Mouse (Mus musculus) liver, embryonic 14.5 days (tissue): ENCODE results near the gene Jmjd1c. TPM values are rescaled to one million over a fixed set of nuclear protein-coding genes. Genes with fewer than 3 reads are reported as not detected.

Source experiments
- ATAC-seq: fragments of 200-750 bp; cut with Nextera tagmentation; 2 replicates; pipeline ENCODE4 v1.8.0; 2017; ENCODE audit warnings: moderate number of reproducible peaks, mild to moderate bottlenecking, moderate library complexity; ENCODE audit not compliant: insufficient read depth
- DNase-seq, 3 experiments: peaks; one replicate each; pipeline ENCODE4 v3.0.0-alpha.2; 2012 to 2013; ENCODE audit warnings: low read depth in 3 of 3, low spot score in 3 of 3
- H3K27ac ChIP-seq: fragments of 300-500 bp; sonication (generic); 2 replicates; pipeline ENCODE4 v1.5.1; 2014; ENCODE audit warnings: moderate library complexity, mild to moderate bottlenecking, control low read depth, inconsistent platforms
- H3K27me3 ChIP-seq: fragments of 300-500 bp; sonication (generic); 2 replicates; pipeline ENCODE4 v1.6.1; 2014; ENCODE audit warnings: mild to moderate bottlenecking, low read length, moderate library complexity; ENCODE audit not compliant: control insufficient read depth, insufficient read depth
- H3K36me3 ChIP-seq: fragments of 300-500 bp; sonication (generic); replicated peaks from 2 replicates; pipeline ENCODE4 v1.6.1; 2014; ENCODE audit warnings: low read depth; ENCODE audit not compliant: control insufficient read depth, insufficient read depth
- H3K4me1 ChIP-seq, 2 experiments: fragments of 200-500 bp in 1 of 2; fragments of 300-500 bp in 1 of 2; sonication (generic) in 1 of 2; replicated peaks; 2 replicates each; pipeline ENCODE4 v1.6.1; 2012 to 2014; ENCODE audit warnings: antibody characterized with exemption in 1 of 2, inconsistent platforms in 1 of 2, low read length in 1 of 2; ENCODE audit not compliant: control insufficient read depth in 2 of 2, insufficient read depth in 2 of 2
- H3K4me2 ChIP-seq: fragments of 300-500 bp; sonication (generic); 2 replicates; pipeline ENCODE4 v1.6.1; 2014; ENCODE audit warnings: low read depth, mild to moderate bottlenecking, control low read depth, moderate library complexity
- H3K4me3 ChIP-seq, 2 experiments: fragments of 200-500 bp in 1 of 2; fragments of 300-500 bp in 1 of 2; sonication (generic) in 1 of 2; 2 replicates each; pipeline ENCODE4 v1.5.1; 2012 to 2014; ENCODE audit warnings: low read depth in 2 of 2, low read length in 2 of 2, mild to moderate bottlenecking in 2 of 2, control low read depth in 1 of 2, inconsistent platforms in 1 of 2, moderate library complexity in 1 of 2; ENCODE audit not compliant: insufficient read depth in 1 of 2
- H3K9ac ChIP-seq: fragments of 300-500 bp; sonication (generic); replicated peaks from 2 replicates; pipeline ENCODE4 v1.6.1; 2014; ENCODE audit warnings: mild to moderate bottlenecking, control low read depth, moderate library complexity
- H3K9me3 ChIP-seq: fragments of 300-500 bp; sonication (generic); 2 replicates; pipeline ENCODE4 v1.6.1; 2016; ENCODE audit warnings: low read length, mixed read lengths; ENCODE audit not compliant: control insufficient read depth
- CTCF ChIP-seq: IDR thresholded peaks from 2 replicates; pipeline ENCODE4 v1.5.1; 2016; ENCODE audit warnings: antibody characterized with exemption, low read depth, control low read depth
- EP300 ChIP-seq: IDR thresholded peaks from 2 replicates; pipeline ENCODE4 v1.6.1; 2016; ENCODE audit warnings: antibody characterized with exemption, low read depth
- WGBS: fragments of 180-500 bp; shearing (Covaris S2); extraction: QIAGEN DNeasy Blood & Tissue Kit; methylation state at CpG from one replicate; pipeline ENCODE4 v1.1.7; 2014; ENCODE audit not compliant: insufficient replicate concordance; 5-methylcytosine and 5-hydroxymethylcytosine counted together
- polyA plus RNA-seq, 2 experiments: library from polyadenylated mRNA; depleted of rRNA in 1 of 2; stranded (reverse) in 1 of 2; unstranded in 1 of 2; fragments of >200 nt; fragmentation: Nextera tagmentation in 1 of 2; extraction: Ambion mirVana in 1 of 2; gene quantifications; 2 replicates each; pipeline versions ENCODE4 v1.2.1 to v1.2.3; 2012 to 2014

Jmjd1c gene
- polyA plus RNA-seq, 2 experiments = 6.5 to 8.7 TPM

GRCm38 (mm10) chr10:67120180-67120579 is 24.3 kb downstream of the Jmjd1c start:
- Histone ChIP-seq H3K27ac (no peak overlapping the region), H3K9me3 (no peaks in the 10 kb centered on the region), H3K36me3 (no peaks in the 10 kb centered on the region), H3K4me2 (no peak overlapping the region), H3K4me1 (peaks cover 0 to 6% of the 10 kb centered on the region in 2 experiments; a peak in 2 of 4 replicates), H3K9ac (no peak overlapping the region), H3K27me3 (peaks cover under 1% of the 10 kb centered on the region), H3K4me3 (no peak overlapping the region)
- DNase-seq = no peak
- no peak for ATAC-seq
- no peak for TF ChIP-seq EP300
- no peak for TF ChIP-seq CTCF
- WGBS = 45% methylated on average over 4 of the region's 4 CpGs

DNA sequence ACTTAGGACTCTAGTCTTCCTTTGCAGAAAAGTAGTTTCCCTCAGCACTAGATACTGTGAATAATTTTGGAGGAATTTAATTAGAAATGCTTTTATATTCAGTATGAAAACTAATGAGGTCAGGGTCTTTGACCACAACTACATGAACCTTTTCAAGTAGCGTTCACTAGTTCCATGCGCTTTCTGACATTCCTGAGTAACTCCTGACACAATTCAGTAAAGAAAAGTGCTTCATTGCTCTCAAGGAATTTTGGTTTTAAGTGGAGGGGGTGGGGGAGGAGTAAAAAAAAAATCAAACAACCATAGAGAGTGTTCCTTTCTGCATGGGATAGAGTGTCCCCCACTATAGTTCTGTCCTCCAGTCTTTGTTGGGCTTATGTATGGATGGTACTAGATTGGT is 24.7 kb downstream of the Jmjd1c start:
- no peak for DNase-seq
- 81% methylated on average over 2 of the region's 2 CpGs for whole genome bisulfite sequencing
- TF ChIP-seq CTCF = no peak
- ATAC-seq = no peak
- no peaks in the 10 kb centered on the region for H3K9me3 ChIP-seq
- no peaks in the 10 kb centered on the region for H3K36me3 ChIP-seq
- no peak overlapping the region for H3K4me3 ChIP-seq
- no peak overlapping the region for H3K9ac ChIP-seq
- no peak overlapping the region for H3K27ac ChIP-seq
- H3K4me1 ChIP-seq = peaks cover 0 to 4% of the 10 kb centered on the region in 2 experiments; a peak in 2 of 4 replicates
- no peak overlapping the region for H3K4me2 ChIP-seq
- H3K27me3 ChIP-seq = peaks cover 5% of the 10 kb centered on the region

- ATAC-seq = no peak
- no peak overlapping the region for H3K4me3 ChIP-seq
- H3K9me3 ChIP-seq = no peaks in the 10 kb centered on the region
- H3K4me1 ChIP-seq = peaks cover 0 to 2% of the 10 kb centered on the region in 2 experiments; a peak in 1 of 4 replicates
- no peak for DNase-seq
- H3K27me3 ChIP-seq = peaks cover 28% of the 10 kb centered on the region
- no peak overlapping the region for H3K9ac ChIP-seq
- H3K27ac ChIP-seq = no peak overlapping the region
- no peak overlapping the region for H3K4me2 ChIP-seq
- 30% methylated on average over 2 of the region's 2 CpGs for WGBS
- no peaks in the 10 kb centered on the region for H3K36me3 ChIP-seq
- TF ChIP-seq CTCF (no peak), EP300 (no peak)
Measured at GRCm38 (mm10) chr10:67123756-67124155, 27.8 kb downstream of the Jmjd1c start.

DNA sequence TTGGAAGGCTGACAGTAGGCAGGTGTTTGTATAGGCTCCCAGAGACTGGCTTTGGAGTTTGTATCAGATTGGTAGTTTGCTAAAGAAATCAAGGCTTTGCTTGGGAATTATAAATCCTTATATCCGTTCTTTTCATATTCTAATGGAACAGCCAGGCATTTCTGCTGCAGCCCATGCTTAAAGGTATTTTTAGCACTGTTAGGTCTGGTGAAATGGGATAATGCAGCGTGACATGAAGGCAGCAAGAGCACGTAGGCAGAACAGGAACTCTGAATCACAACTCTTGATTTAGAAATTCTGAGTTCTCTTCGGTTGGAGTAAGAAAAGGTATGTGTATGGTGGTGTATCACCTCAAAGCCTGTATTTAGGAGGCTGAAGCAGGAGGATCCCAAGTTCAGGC is 28.2 kb downstream of the Jmjd1c start:
- H3K4me1 ChIP-seq = peaks cover 0 to 2% of the 10 kb centered on the region in 2 experiments; a peak in 1 of 4 replicates
- peaks cover 28% of the 10 kb centered on the region for H3K27me3 ChIP-seq
- no peak overlapping the region for H3K4me2 ChIP-seq
- no peaks in the 10 kb centered on the region for H3K36me3 ChIP-seq
- H3K9me3 ChIP-seq = no peaks in the 10 kb centered on the region
- 64% methylated on average over 4 of the region's 4 CpGs for WGBS
- no peak for DNase-seq
- H3K4me3 ChIP-seq = no peak overlapping the region
- ATAC-seq = no peak
- H3K27ac ChIP-seq = no peak overlapping the region
- H3K9ac ChIP-seq = no peak overlapping the region
- TF ChIP-seq EP300 (no peak), CTCF (no peak)

- Histone ChIP-seq H3K9me3 (no peaks in the 10 kb centered on the region), H3K36me3 (no peaks in the 10 kb centered on the region), H3K27me3 (peaks cover 28% of the 10 kb centered on the region), H3K4me2 (peak overlapping the region; percentile 84), H3K4me3 (peak overlapping the region; percentile 61 to 67), H3K9ac (peak overlapping the region; percentile 49), H3K27ac (no peak overlapping the region), H3K4me1 (0 out of 4 replicates have a peak, but pooled peaks cover 0 to 2% of the 10 kb centered on the region in 2 experiments)
- WGBS = 1% methylated on average over 50 of the region's 50 CpGs
- ATAC-seq (peak; percentile 31; the same call in 1 of the 2 replicates), DNase-seq (peak in 1 of 3 experiments; percentile 24)
- TF ChIP-seq EP300 (no peak), CTCF (no peak)
Measured at GRCm38 (mm10) chr10:67126061-67126858, 30.3 kb downstream of the Jmjd1c start.
